Mouse (Mus musculus) thymus, postnatal 25 days (tissue): ENCODE measurements around the gene Ankrd45.
"Not testable (repeated sequence)": the region's sequence is repeated elsewhere in the genome, so short reads cannot be mapped to it uniquely, and the experiment has no call there.

ENCODE experiments used
- DNase-seq: peaks from one replicate; pipeline ENCODE4 v3.0.0; 2022

The Ankrd45 gene

GRCm38 (mm10) chr1:161142531-161143159, at the start of gene Ankrd45:
TSS of gene Ankrd45 (plus strand) at chr1:161142691.
- peak; percentile 37 for DNase-seq

GRCm38 (mm10) chr1:161099721-161100405, 42.6 kb upstream of the Ankrd45 start:
- DNase-seq: no peak

DNA sequence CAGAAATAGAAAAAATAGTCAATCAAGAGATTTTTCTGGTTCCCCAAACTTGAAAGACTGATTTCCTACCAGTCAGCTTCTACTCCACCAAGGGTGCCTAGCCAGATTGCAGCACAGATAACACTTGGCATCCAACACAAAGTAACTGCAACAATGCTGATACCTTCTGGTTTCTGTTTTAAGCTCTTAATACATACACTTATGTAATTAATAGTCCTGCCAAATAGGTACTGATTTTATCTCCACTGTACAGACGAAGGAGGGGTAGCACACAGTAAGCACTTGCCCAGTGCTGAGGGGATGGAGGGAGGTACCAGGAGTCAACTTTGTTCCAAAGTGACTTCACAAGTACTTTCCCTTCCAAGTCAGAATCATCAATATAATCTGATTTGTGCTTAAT, 38.6 kb upstream of the Ankrd45 start:
- DNase-seq: no peak

DNA sequence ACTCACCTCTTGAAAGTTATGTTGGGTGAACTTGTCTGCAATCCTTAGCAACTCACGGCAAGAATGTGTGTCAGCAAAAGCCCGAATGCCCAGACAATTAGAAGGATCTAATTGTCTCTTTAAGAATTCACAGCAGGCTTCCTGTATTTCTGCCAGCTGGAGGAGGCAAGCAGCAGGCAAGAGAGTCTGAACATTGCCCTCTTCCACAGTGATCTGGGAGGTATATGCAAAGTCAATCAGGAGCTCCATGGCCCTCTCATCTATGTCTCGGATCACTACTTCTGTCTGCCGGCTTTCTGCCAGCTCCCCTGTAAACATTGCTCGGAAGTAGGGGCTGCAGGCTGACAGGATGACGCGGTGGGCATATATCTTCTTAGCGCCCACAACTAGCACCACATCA, 33.3 kb upstream of the Ankrd45 start:
- no peak for DNase-seq

- no peak for DNase-seq
Observed at GRCm38 (mm10) chr1:161114591-161114990, 27.9 kb upstream of the Ankrd45 start.

GRCm38 (mm10) chr1:161122661-161123418, 19.7 kb upstream of the Ankrd45 start:
- no peak for DNase-seq

GRCm38 (mm10) chr1:161126461-161126860, 16.0 kb upstream of the Ankrd45 start:
- no peak for DNase-seq

DNA sequence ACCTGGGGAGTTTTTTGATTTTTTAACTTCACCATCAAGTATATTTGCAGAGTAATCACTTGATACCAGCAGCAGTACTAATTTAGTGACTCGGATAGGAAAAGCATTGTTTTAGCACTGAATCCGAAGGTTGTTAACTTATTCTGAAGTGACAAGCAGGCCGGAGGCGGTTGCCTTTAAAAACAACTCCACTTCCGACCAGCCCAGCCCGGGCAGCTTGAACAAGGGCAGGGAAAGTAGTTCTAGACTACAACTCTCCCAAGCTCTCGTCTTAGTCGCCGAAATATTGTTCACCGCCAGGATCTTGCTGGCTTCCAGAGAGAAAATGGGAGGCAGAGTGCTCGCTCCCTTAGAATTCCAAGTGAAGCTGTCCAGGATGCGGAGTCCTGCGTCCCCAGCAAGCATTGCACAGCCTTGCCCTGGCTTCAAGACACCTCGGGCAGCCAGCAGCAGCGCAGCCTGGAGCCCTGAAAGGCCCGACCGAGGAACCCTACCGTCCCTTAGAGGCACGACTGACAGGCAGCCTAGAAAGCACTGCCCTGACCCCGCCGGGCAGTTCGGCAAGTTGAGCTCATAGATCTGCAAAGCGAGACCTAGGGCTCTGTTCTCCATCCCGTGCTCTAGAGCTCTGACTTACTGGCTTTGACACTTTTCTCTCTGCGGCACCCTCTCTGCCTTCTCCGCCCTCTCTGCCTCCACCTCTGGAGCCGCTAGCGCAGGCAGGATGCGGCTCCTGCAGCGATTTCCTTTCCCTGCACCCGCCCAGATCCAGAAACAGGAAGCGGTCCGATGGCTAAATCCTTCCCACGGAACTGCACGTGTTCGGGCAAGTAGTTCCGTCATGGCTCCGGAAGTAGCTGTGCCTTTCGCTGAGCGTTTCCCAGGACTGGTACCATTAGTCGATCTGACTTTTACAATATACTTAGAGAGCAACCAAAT, 11.5 kb upstream of the Ankrd45 start, which contains the start of gene Klhl20:
Klhl20 (minus strand) TSS at position 786 of the 939 bp plus-strand sequence.
- peak; percentile 96 for DNase-seq

DNA sequence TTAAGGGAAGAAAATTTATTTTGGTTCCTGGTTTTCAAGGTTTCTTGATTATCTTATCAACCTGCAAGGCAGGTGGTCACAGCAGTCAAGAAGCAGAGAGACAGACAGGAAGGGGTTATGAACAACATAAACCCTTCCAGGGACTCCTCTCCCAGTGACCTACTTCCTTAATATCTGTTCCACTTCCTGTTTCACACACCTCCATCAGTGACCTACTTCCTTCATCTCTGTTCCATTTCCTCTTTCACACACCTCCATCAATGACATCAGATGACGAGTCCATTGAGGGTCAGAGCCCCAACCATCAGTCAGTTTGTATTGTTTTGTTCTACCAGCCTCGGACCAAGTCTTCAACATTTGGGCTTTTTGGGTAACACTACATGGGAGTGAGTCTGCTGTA, 3.0 kb upstream of the Ankrd45 start:
- no peak for DNase-seq

GRCm38 (mm10) chr1:161140026-161140762, 2.3 kb upstream of the Ankrd45 start:
- DNase-seq: no peak

- DNase-seq: no peak
Observed at GRCm38 (mm10) chr1:161143216-161143615, 725 bp downstream of the Ankrd45 start.

GRCm38 (mm10) chr1:161145611-161146010, 3.1 kb downstream of the Ankrd45 start:
- not testable (repeated sequence) for DNase-seq

- no peak for DNase-seq
Observed at GRCm38 (mm10) chr1:161147888-161148287, 5.4 kb downstream of the Ankrd45 start.

GRCm38 (mm10) chr1:161151098-161151497, 8.6 kb downstream of the Ankrd45 start:
- no peak for DNase-seq

- no peak for DNase-seq
Observed at GRCm38 (mm10) chr1:161156546-161156945, 14.1 kb downstream of the Ankrd45 start.

DNA sequence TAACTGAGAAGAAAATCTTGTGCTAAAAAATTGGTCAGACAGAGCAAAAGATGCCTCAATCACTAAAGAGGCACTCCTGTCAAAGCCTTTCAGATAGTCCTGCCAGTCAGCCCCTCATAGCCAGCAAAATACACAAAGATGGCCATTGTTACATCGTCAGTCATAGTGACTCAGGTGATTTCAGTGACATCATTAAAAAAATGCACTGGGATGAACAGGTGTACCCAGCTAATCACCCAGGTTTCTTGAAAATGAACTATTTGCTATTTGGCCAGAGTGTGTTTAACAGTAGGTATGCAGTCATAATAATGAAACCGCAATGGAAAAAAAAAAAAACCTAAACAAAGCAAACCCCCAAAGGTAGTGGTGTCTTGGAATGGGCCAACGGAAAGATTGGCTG, 16.7 kb downstream of the Ankrd45 start, which contains the start of gene Tex50:
Tex50 (minus strand) TSS at position 101 of the 400 bp plus-strand sequence.
- DNase-seq: no peak

DNA sequence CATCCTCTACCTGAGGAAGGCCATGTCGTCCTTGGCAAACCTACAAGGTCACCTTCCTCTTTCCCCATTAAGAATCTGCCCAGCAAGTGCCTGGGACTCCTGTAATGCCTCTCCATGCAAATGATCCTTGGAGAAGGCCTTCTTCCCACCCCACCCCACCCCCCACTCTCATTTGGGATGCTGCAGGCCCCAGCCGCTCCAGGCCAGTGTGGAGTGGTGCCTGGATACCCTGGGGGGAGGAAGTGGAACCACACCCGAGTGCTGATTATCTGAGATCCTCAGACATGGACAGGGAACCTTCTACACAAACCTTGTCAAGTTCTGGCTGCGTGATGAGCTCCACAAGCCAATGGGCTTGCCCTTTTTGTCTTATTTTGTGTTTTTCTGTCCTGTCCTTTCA, 17.8 kb downstream of the Ankrd45 start:
- DNase-seq: no peak

DNA sequence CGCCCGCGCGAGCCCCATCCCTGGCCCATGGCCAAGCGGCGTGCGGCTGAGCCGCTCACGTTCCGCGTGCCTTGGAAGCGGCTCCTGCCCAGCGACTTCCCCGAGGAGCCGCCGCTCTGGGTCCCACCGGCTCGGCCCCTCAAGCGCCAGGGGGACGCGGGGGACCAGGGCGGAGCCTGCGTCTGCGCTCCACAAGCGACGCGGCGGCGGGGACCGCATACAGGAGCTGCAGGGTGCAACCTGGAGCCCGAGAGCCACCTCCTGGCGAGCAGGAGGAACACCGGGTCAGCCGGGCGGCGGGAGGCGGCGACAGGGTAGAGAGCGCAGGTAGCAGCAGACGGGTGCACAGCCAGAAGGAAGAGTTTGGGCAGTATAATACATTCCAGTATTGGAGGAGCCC, 28.2 kb downstream of the Ankrd45 start:
- peak; percentile 84 for DNase-seq

DNA sequence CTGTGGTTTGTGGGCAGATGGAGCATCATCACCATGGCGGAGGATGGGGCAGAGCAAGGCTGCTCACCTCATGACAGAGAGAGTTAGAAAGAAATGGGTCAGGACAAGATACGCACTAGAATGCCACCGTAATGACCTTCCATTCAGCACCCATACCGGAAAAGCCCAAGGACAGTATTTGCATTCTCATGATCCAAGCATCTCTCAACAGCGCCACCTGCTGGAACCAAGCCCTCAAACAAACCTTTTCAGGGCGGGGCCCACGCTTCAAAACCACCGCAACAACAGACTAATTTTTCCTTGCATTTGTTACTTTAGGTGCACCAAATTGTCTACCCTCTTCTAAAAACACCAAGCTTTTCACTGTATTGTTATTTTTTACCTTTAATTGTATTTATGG, 38.2 kb downstream of the Ankrd45 start:
- peak; percentile 69 for DNase-seq

- DNase-seq: no peak
Observed at GRCm38 (mm10) chr1:161182386-161182785, 39.9 kb downstream of the Ankrd45 start.

DNA sequence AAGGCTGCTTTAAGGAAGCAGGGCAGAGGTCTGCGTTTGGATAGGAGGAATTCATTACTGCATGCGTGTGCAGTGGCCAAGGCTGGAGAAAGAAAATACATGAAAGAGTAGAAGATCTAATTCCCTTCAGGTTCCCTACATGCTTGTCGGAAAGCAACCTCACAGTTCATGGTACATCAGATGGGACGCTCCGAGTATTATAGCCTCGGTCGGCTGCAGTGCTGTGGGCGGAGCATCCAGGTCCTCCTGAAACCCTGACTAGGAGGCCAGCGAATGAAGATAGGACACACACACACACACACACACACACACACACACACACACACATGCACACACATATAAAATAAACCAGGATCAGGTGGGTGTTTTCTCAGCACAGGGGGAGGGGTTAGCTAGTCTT, 41.2 kb downstream of the Ankrd45 start:
- no peak for DNase-seq

DNA sequence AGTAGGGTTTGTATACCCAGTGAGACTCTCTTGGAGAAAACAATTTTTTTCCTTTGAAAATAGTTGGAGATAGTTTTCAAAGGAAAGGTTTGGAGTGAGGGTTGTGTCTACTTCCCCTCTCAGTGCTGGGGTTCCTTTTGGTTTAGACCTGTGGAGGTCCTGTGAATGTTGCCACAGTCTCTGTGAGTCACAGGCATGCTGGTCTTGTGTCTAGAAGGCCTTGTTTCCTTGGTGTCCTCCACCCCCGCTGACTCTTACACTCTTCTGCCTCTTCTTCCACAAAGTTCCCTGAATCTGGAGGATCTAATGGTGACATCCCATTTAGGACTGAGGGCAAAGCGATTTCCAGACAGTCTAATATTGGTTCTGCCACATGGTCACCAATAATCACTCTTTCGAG, 42.9 kb downstream of the Ankrd45 start:
- no peak for DNase-seq
